Mouse (Mus musculus): ENCODE results near the gene Kif6. TPM values are rescaled to one million over a fixed set of nuclear protein-coding genes. Genes with fewer than 3 reads are reported as not detected.

The Kif6 gene
- total RNA-seq, 1 experiment, result 0.36 TPM

DNA sequence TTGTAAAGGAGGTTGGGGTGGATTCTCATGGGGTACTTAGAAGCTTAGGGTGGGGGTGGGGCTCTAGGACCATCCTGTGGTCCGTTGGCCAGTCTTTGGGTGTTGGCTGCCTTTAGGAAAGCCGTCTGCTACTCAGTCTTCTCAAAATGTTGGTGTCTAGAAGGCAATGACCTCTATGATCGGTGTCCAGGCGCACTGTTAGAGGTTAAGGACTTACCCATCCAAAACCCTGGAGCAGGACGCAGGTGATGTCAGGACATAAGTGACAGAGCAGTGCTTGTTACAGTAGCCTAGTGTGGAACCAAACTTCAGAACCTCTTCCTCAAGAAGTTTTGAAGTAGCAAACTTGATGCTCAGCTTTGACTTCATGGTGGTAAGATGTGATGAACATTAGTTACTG is 170.9 kb downstream of the Kif6 start:
- in situ Hi-C loops (cut with MboI; ENCODE audit: low sequenced_read_pairs in 2 of 2, unreplicated experiment in 2 of 2), result no loop called here
- H3K27ac ChIP-seq (ENCODE audit: insufficient read depth, low read depth, low read length, poor library complexity, severe bottlenecking), result no peak overlapping the region
- TF ChIP-seq CHD2 (IDR thresholded peaks at IDR 0.05; ENCODE audit: low read depth, low read length), result no peak
- no peak for TF ChIP-seq MAFK (IDR thresholded peaks at IDR 0.05; ENCODE audit: insufficient read depth, low read depth, low read length)
- no peak for TF ChIP-seq ZC3H11A (IDR thresholded peaks at IDR 0.05; ENCODE audit: borderline replicate concordance, low read depth, low read length)
- no peak for TF ChIP-seq HCFC1 (IDR thresholded peaks at IDR 0.05; ENCODE audit: borderline replicate concordance, insufficient read depth, low read length)
- no peak for TF ChIP-seq ZNF384 (IDR thresholded peaks at IDR 0.05; ENCODE audit: low read depth, low read length)
- H3K9ac ChIP-seq (ENCODE audit: insufficient read depth, low read depth, low read length, poor library complexity, severe bottlenecking), result no peak overlapping the region
- H3K9me3 ChIP-seq (ENCODE audit: control insufficient read depth, insufficient read depth, low read depth, low read length), result no peaks in the 10 kb centered on the region
- H3K4me1 ChIP-seq (ENCODE audit: control insufficient read depth in 2 of 2, insufficient read depth in 2 of 2, low read length in 2 of 2, poor library complexity in 1 of 2), result no peaks in the 10 kb centered on the region
- H3K36me3 ChIP-seq (ENCODE audit: control insufficient read depth, insufficient read depth, low read length, poor library complexity, severe bottlenecking), result no peaks in the 10 kb centered on the region
- H3K4me3 ChIP-seq (ENCODE audit: insufficient read depth in 1 of 2, low read depth in 1 of 2, low read length in 2 of 2, poor library complexity in 1 of 2, severe bottlenecking in 1 of 2), result no peak overlapping the region
- no peak for DNase-seq (ENCODE audit: low read depth, low spot score)

GRCm38 (mm10) chr17:49787351-49787750 is 172.4 kb downstream of the Kif6 start:
- in situ Hi-C loops (cut with MboI; ENCODE audit: low sequenced_read_pairs in 2 of 2, unreplicated experiment in 2 of 2), result no loop called here
- no peaks in the 10 kb centered on the region for H3K9me3 ChIP-seq (ENCODE audit: control insufficient read depth, insufficient read depth, low read depth, low read length)
- no peak overlapping the region for H3K4me3 ChIP-seq (ENCODE audit: insufficient read depth in 1 of 2, low read depth in 1 of 2, low read length in 2 of 2, poor library complexity in 1 of 2, severe bottlenecking in 1 of 2)
- no peak overlapping the region for H3K9ac ChIP-seq (ENCODE audit: insufficient read depth, low read depth, low read length, poor library complexity, severe bottlenecking)
- H3K27ac ChIP-seq (ENCODE audit: insufficient read depth, low read depth, low read length, poor library complexity, severe bottlenecking), result no peak overlapping the region
- no peak for TF ChIP-seq ZC3H11A (IDR thresholded peaks at IDR 0.05; ENCODE audit: borderline replicate concordance, low read depth, low read length)
- no peak for TF ChIP-seq ZNF384 (IDR thresholded peaks at IDR 0.05; ENCODE audit: low read depth, low read length)
- TF ChIP-seq HCFC1 (IDR thresholded peaks at IDR 0.05; ENCODE audit: borderline replicate concordance, insufficient read depth, low read length), result no peak
- TF ChIP-seq MAFK (IDR thresholded peaks at IDR 0.05; ENCODE audit: insufficient read depth, low read depth, low read length), result no peak
- TF ChIP-seq CHD2 (IDR thresholded peaks at IDR 0.05; ENCODE audit: low read depth, low read length), result no peak
- no peak for DNase-seq (ENCODE audit: low read depth, low spot score)
- H3K36me3 ChIP-seq (ENCODE audit: control insufficient read depth, insufficient read depth, low read length, poor library complexity, severe bottlenecking), result no peaks in the 10 kb centered on the region
- H3K4me1 ChIP-seq (ENCODE audit: control insufficient read depth in 2 of 2, insufficient read depth in 2 of 2, low read length in 2 of 2, poor library complexity in 1 of 2), result no peaks in the 10 kb centered on the region

GRCm38 (mm10) chr17:49788187-49788974 is 173.4 kb downstream of the Kif6 start:
- H3K36me3 ChIP-seq (ENCODE audit: control insufficient read depth, insufficient read depth, low read length, poor library complexity, severe bottlenecking), result no peaks in the 10 kb centered on the region
- no peak for TF ChIP-seq ZC3H11A (IDR thresholded peaks at IDR 0.05; ENCODE audit: borderline replicate concordance, low read depth, low read length)
- no peak for TF ChIP-seq ZNF384 (IDR thresholded peaks at IDR 0.05; ENCODE audit: low read depth, low read length)
- TF ChIP-seq MAFK (IDR thresholded peaks at IDR 0.05; ENCODE audit: insufficient read depth, low read depth, low read length), result no peak
- TF ChIP-seq HCFC1 (IDR thresholded peaks at IDR 0.05; ENCODE audit: borderline replicate concordance, insufficient read depth, low read length), result no peak
- no peak for TF ChIP-seq CHD2 (IDR thresholded peaks at IDR 0.05; ENCODE audit: low read depth, low read length)
- no peaks in the 10 kb centered on the region for H3K4me1 ChIP-seq (ENCODE audit: control insufficient read depth in 2 of 2, insufficient read depth in 2 of 2, low read length in 2 of 2, poor library complexity in 1 of 2)
- no peak overlapping the region for H3K9ac ChIP-seq (ENCODE audit: insufficient read depth, low read depth, low read length, poor library complexity, severe bottlenecking)
- no peaks in the 10 kb centered on the region for H3K9me3 ChIP-seq (ENCODE audit: control insufficient read depth, insufficient read depth, low read depth, low read length)
- in situ Hi-C loops (cut with MboI; ENCODE audit: low sequenced_read_pairs in 2 of 2, unreplicated experiment in 2 of 2), result no loop called here
- no peak for DNase-seq (ENCODE audit: low read depth, low spot score)
- no peak overlapping the region for H3K27ac ChIP-seq (ENCODE audit: insufficient read depth, low read depth, low read length, poor library complexity, severe bottlenecking)
- no peak overlapping the region for H3K4me3 ChIP-seq (ENCODE audit: insufficient read depth in 1 of 2, low read depth in 1 of 2, low read length in 2 of 2, poor library complexity in 1 of 2, severe bottlenecking in 1 of 2)

GRCm38 (mm10) chr17:49791546-49791945 is 176.6 kb downstream of the Kif6 start:
- no peaks in the 10 kb centered on the region for H3K4me1 ChIP-seq (ENCODE audit: control insufficient read depth in 2 of 2, insufficient read depth in 2 of 2, low read length in 2 of 2, poor library complexity in 1 of 2)
- no peaks in the 10 kb centered on the region for H3K36me3 ChIP-seq (ENCODE audit: control insufficient read depth, insufficient read depth, low read length, poor library complexity, severe bottlenecking)
- no peak overlapping the region for H3K4me3 ChIP-seq (ENCODE audit: insufficient read depth in 1 of 2, low read depth in 1 of 2, low read length in 2 of 2, poor library complexity in 1 of 2, severe bottlenecking in 1 of 2)
- no peak for DNase-seq (ENCODE audit: low read depth, low spot score)
- in situ Hi-C loops (cut with MboI; ENCODE audit: low sequenced_read_pairs in 2 of 2, unreplicated experiment in 2 of 2), result no loop called here
- H3K9me3 ChIP-seq (ENCODE audit: control insufficient read depth, insufficient read depth, low read depth, low read length), result no peaks in the 10 kb centered on the region
- no peak overlapping the region for H3K27ac ChIP-seq (ENCODE audit: insufficient read depth, low read depth, low read length, poor library complexity, severe bottlenecking)
- H3K9ac ChIP-seq (ENCODE audit: insufficient read depth, low read depth, low read length, poor library complexity, severe bottlenecking), result no peak overlapping the region
- no peak for TF ChIP-seq HCFC1 (IDR thresholded peaks at IDR 0.05; ENCODE audit: borderline replicate concordance, insufficient read depth, low read length)
- no peak for TF ChIP-seq ZNF384 (IDR thresholded peaks at IDR 0.05; ENCODE audit: low read depth, low read length)
- no peak for TF ChIP-seq MAFK (IDR thresholded peaks at IDR 0.05; ENCODE audit: insufficient read depth, low read depth, low read length)
- no peak for TF ChIP-seq CHD2 (IDR thresholded peaks at IDR 0.05; ENCODE audit: low read depth, low read length)
- no peak for TF ChIP-seq ZC3H11A (IDR thresholded peaks at IDR 0.05; ENCODE audit: borderline replicate concordance, low read depth, low read length)

Data from ES-E14 (cell line).